Mouse (Mus musculus): ENCODE results near the gene Dnajc13. TPM values are rescaled to one million over a fixed set of nuclear protein-coding genes. Genes with fewer than 3 reads are reported as not detected.

Dnajc13 gene
- polyA plus RNA-seq, 1 experiment from 2014 or later: 21.0 TPM

GRCm38 (mm10) chr9:104247307-104247987, 15.3 kb downstream of the Dnajc13 start:
- Histone ChIP-seq H3K4me2 (ENCODE audit: low read length) (no peak overlapping the region), H3K4me1 (ENCODE audit: control insufficient read depth, insufficient read depth, low read length) (no peaks in the 10 kb centered on the region), H3K27me3 (ENCODE audit: control insufficient read depth, insufficient read depth, low read depth, low read length) (no peaks in the 10 kb centered on the region), H3K9ac (ENCODE audit: low read depth, low read length) (no peak overlapping the region), H3K36me3 (ENCODE audit: control insufficient read depth, insufficient read depth, low read length) (peaks cover 5% of the 10 kb centered on the region; the same call in 1 of the 2 replicates), H3K27ac (ENCODE audit: low read length) (no peak overlapping the region), H3K4me3 (ENCODE audit: low read depth, low read length) (no peak overlapping the region), H3K9me3 (replicated peaks; ENCODE audit: control insufficient read depth, low read length, poor library complexity, severe bottlenecking) (no peaks in the 10 kb centered on the region)
- no peak for ATAC-seq
- 88% methylated on average over 6 of the region's 6 CpGs for WGBS

- no peak overlapping the region for H3K27ac ChIP-seq (ENCODE audit: low read length)
These were observed 18.8 kb downstream of the Dnajc13 start for GRCm38 (mm10) chr9:104243799-104244466.

GRCm38 (mm10) chr9:104240146-104240545, 22.6 kb downstream of the Dnajc13 start:
- H3K4me2 ChIP-seq (ENCODE audit: low read length): no peak overlapping the region
- 95% methylated on average over 7 of the region's 7 CpGs for WGBS
- H3K4me1 ChIP-seq (ENCODE audit: control insufficient read depth, insufficient read depth, low read length): no peaks in the 10 kb centered on the region
- H3K27me3 ChIP-seq (ENCODE audit: control insufficient read depth, insufficient read depth, low read depth, low read length): no peaks in the 10 kb centered on the region
- no peak overlapping the region for H3K27ac ChIP-seq (ENCODE audit: low read length)
- H3K9ac ChIP-seq (ENCODE audit: low read depth, low read length): no peak overlapping the region
- H3K9me3 ChIP-seq (replicated peaks; ENCODE audit: control insufficient read depth, low read length, poor library complexity, severe bottlenecking): no peaks in the 10 kb centered on the region
- ATAC-seq: no peak
- peaks cover 13% of the 10 kb centered on the region for H3K36me3 ChIP-seq (ENCODE audit: control insufficient read depth, insufficient read depth, low read length)
- H3K4me3 ChIP-seq (ENCODE audit: low read depth, low read length): no peak overlapping the region

More at GRCm38 (mm10) chr9:104243799-104244466, 18.8 kb downstream of the Dnajc13 start:
- no peaks in the 10 kb centered on the region for H3K27me3 ChIP-seq (ENCODE audit: control insufficient read depth, insufficient read depth, low read depth, low read length)
- WGBS: 82% methylated on average over 9 of the region's 9 CpGs
- no peaks in the 10 kb centered on the region for H3K4me1 ChIP-seq (ENCODE audit: control insufficient read depth, insufficient read depth, low read length)
- no peaks in the 10 kb centered on the region for H3K9me3 ChIP-seq (replicated peaks; ENCODE audit: control insufficient read depth, low read length, poor library complexity, severe bottlenecking)
- H3K36me3 ChIP-seq (ENCODE audit: control insufficient read depth, insufficient read depth, low read length): peaks cover 8% of the 10 kb centered on the region; the same call in 1 of the 2 replicates
- no peak overlapping the region for H3K4me2 ChIP-seq (ENCODE audit: low read length)
- no peak for ATAC-seq
- H3K9ac ChIP-seq (ENCODE audit: low read depth, low read length): no peak overlapping the region
- no peak overlapping the region for H3K4me3 ChIP-seq (ENCODE audit: low read depth, low read length)

- 93% methylated on average over 8 of the region's 8 CpGs for WGBS
- ATAC-seq: no peak
- H3K4me1 ChIP-seq (ENCODE audit: control insufficient read depth, insufficient read depth, low read length): no peaks in the 10 kb centered on the region
These were observed 23.7 kb downstream of the Dnajc13 start for GRCm38 (mm10) chr9:104239076-104239475.

GRCm38 (mm10) chr9:104236256-104236930, 26.3 kb downstream of the Dnajc13 start:
- no peaks in the 10 kb centered on the region for H3K9me3 ChIP-seq (replicated peaks; ENCODE audit: control insufficient read depth, low read length, poor library complexity, severe bottlenecking)
- no peak overlapping the region for H3K4me2 ChIP-seq (ENCODE audit: low read length)
- no peaks in the 10 kb centered on the region for H3K4me1 ChIP-seq (ENCODE audit: control insufficient read depth, insufficient read depth, low read length)
- no peak for ATAC-seq
- H3K4me3 ChIP-seq (ENCODE audit: low read depth, low read length): no peak overlapping the region
- WGBS: 90% methylated on average over 11 of the region's 11 CpGs
- H3K27me3 ChIP-seq (ENCODE audit: control insufficient read depth, insufficient read depth, low read depth, low read length): no peaks in the 10 kb centered on the region
- H3K9ac ChIP-seq (ENCODE audit: low read depth, low read length): no peak overlapping the region
- no peak overlapping the region for H3K27ac ChIP-seq (ENCODE audit: low read length)
- H3K36me3 ChIP-seq (ENCODE audit: control insufficient read depth, insufficient read depth, low read length): peaks cover 21% of the 10 kb centered on the region

More at GRCm38 (mm10) chr9:104239076-104239475, 23.7 kb downstream of the Dnajc13 start:
- Histone ChIP-seq H3K4me2 (ENCODE audit: low read length) (no peak overlapping the region), H3K4me3 (ENCODE audit: low read depth, low read length) (no peak overlapping the region), H3K9me3 (replicated peaks; ENCODE audit: control insufficient read depth, low read length, poor library complexity, severe bottlenecking) (no peaks in the 10 kb centered on the region), H3K9ac (ENCODE audit: low read depth, low read length) (no peak overlapping the region), H3K36me3 (ENCODE audit: control insufficient read depth, insufficient read depth, low read length) (peaks cover 16% of the 10 kb centered on the region), H3K27me3 (ENCODE audit: control insufficient read depth, insufficient read depth, low read depth, low read length) (no peaks in the 10 kb centered on the region), H3K27ac (ENCODE audit: low read length) (no peak overlapping the region)

GRCm38 (mm10) chr9:104235751-104236150, 27.0 kb downstream of the Dnajc13 start:
- Histone ChIP-seq H3K9me3 (replicated peaks; ENCODE audit: control insufficient read depth, low read length, poor library complexity, severe bottlenecking) (no peaks in the 10 kb centered on the region), H3K27ac (ENCODE audit: low read length) (0 out of 2 replicates have a peak overlapping the region, but pooled peaks have one; percentile 12), H3K9ac (ENCODE audit: low read depth, low read length) (no peak overlapping the region), H3K4me3 (ENCODE audit: low read depth, low read length) (no peak overlapping the region), H3K27me3 (ENCODE audit: control insufficient read depth, insufficient read depth, low read depth, low read length) (no peaks in the 10 kb centered on the region), H3K4me1 (ENCODE audit: control insufficient read depth, insufficient read depth, low read length) (no peaks in the 10 kb centered on the region), H3K4me2 (ENCODE audit: low read length) (no peak overlapping the region), H3K36me3 (ENCODE audit: control insufficient read depth, insufficient read depth, low read length) (peaks cover 26% of the 10 kb centered on the region)
- WGBS: 49% methylated on average over 5 of the region's 5 CpGs
- ATAC-seq: no peak

GRCm38 (mm10) chr9:104233815-104234214, 28.9 kb downstream of the Dnajc13 start:
- Histone ChIP-seq H3K9ac (ENCODE audit: low read depth, low read length) (no peak overlapping the region), H3K27me3 (ENCODE audit: control insufficient read depth, insufficient read depth, low read depth, low read length) (no peaks in the 10 kb centered on the region), H3K4me3 (ENCODE audit: low read depth, low read length) (no peak overlapping the region), H3K4me2 (ENCODE audit: low read length) (no peak overlapping the region), H3K4me1 (ENCODE audit: control insufficient read depth, insufficient read depth, low read length) (no peaks in the 10 kb centered on the region), H3K9me3 (replicated peaks; ENCODE audit: control insufficient read depth, low read length, poor library complexity, severe bottlenecking) (no peaks in the 10 kb centered on the region), H3K36me3 (ENCODE audit: control insufficient read depth, insufficient read depth, low read length) (peaks cover 37% of the 10 kb centered on the region), H3K27ac (ENCODE audit: low read length) (no peak overlapping the region)
- no peak for ATAC-seq
- WGBS: 100% methylated on average over 1 of the region's 1 CpGs

GRCm38 (mm10) chr9:104233060-104233459, 29.7 kb downstream of the Dnajc13 start:
- Histone ChIP-seq H3K27me3 (ENCODE audit: control insufficient read depth, insufficient read depth, low read depth, low read length) (no peaks in the 10 kb centered on the region), H3K4me3 (ENCODE audit: low read depth, low read length) (no peak overlapping the region), H3K9ac (ENCODE audit: low read depth, low read length) (no peak overlapping the region), H3K4me1 (ENCODE audit: control insufficient read depth, insufficient read depth, low read length) (no peaks in the 10 kb centered on the region), H3K9me3 (replicated peaks; ENCODE audit: control insufficient read depth, low read length, poor library complexity, severe bottlenecking) (no peaks in the 10 kb centered on the region), H3K4me2 (ENCODE audit: low read length) (no peak overlapping the region), H3K27ac (ENCODE audit: low read length) (no peak overlapping the region), H3K36me3 (ENCODE audit: control insufficient read depth, insufficient read depth, low read length) (peaks cover 44% of the 10 kb centered on the region)
- 96% methylated on average over 5 of the region's 5 CpGs for WGBS
- ATAC-seq: no peak

GRCm38 (mm10) chr9:104232004-104232403, 30.7 kb downstream of the Dnajc13 start:
- Histone ChIP-seq H3K4me2 (ENCODE audit: low read length) (no peak overlapping the region), H3K9ac (ENCODE audit: low read depth, low read length) (no peak overlapping the region), H3K36me3 (ENCODE audit: control insufficient read depth, insufficient read depth, low read length) (peaks cover 43% of the 10 kb centered on the region), H3K27me3 (ENCODE audit: control insufficient read depth, insufficient read depth, low read depth, low read length) (no peaks in the 10 kb centered on the region), H3K9me3 (replicated peaks; ENCODE audit: control insufficient read depth, low read length, poor library complexity, severe bottlenecking) (no peaks in the 10 kb centered on the region), H3K4me3 (ENCODE audit: low read depth, low read length) (no peak overlapping the region), H3K4me1 (ENCODE audit: control insufficient read depth, insufficient read depth, low read length) (no peaks in the 10 kb centered on the region), H3K27ac (ENCODE audit: low read length) (no peak overlapping the region)
- ATAC-seq: no peak
- 91% methylated on average over 3 of the region's 3 CpGs for WGBS

All from midbrain, embryonic 16.5 days (tissue).